Mouse (Mus musculus): ENCODE results near the gene Rab3c.

Gene Rab3c

GRCm38 (mm10) chr13:110012029-110012428, 268.8 kb downstream of the Rab3c start:
- DNase-seq, result no peak

GRCm38 (mm10) chr13:110010876-110011275, 269.9 kb downstream of the Rab3c start:
- no peak for DNase-seq

- no peak for DNase-seq
Observed at GRCm38 (mm10) chr13:110008539-110008938, 272.3 kb downstream of the Rab3c start.

GRCm38 (mm10) chr13:110006106-110006781, 274.6 kb downstream of the Rab3c start:
- no peak for DNase-seq
